Mouse (Mus musculus): ENCODE measurements around the gene Olfr1425. TPM values are rescaled to one million over a fixed set of nuclear protein-coding genes. Genes with fewer than 3 reads are reported as not detected.

Gene Olfr1425
- polyA plus RNA-seq, 1 experiment from 2014 or later = not detected

Other genes starting within 250 kb of the Olfr1425 start
- 0.21 and 0.38 TPM in 2 replicates for gene Olfr1417, start 238.5 kb downstream of the Olfr1425 start, polyA plus RNA-seq (2015; fragmentation: Nextera tagmentation; extraction: Ambion mirVana)
- not detected in 2 replicates for gene Olfr1418, start 216.7 kb downstream of the Olfr1425 start, polyA plus RNA-seq (2015; fragmentation: Nextera tagmentation; extraction: Ambion mirVana)
- gene Olfr1419, start 202.6 kb downstream of the Olfr1425 start, polyA plus RNA-seq (2015; fragmentation: Nextera tagmentation; extraction: Ambion mirVana) = not detected in 2 replicates
- gene Olfr1420, start 191.2 kb downstream of the Olfr1425 start, polyA plus RNA-seq (2015; fragmentation: Nextera tagmentation; extraction: Ambion mirVana) = 0.06 and 0.14 TPM in 2 replicates
- gene Patl1, start 165.3 kb downstream of the Olfr1425 start, polyA plus RNA-seq (2015; fragmentation: Nextera tagmentation; extraction: Ambion mirVana) = 15.8 and 18.5 TPM in 2 replicates
- 3.3 and 3.6 TPM in 2 replicates for gene Osbp, start 111.8 kb downstream of the Olfr1425 start, polyA plus RNA-seq (2015; fragmentation: Nextera tagmentation; extraction: Ambion mirVana)
- gene Olfr1423, start 36.4 kb downstream of the Olfr1425 start, polyA plus RNA-seq (2015; fragmentation: Nextera tagmentation; extraction: Ambion mirVana) = not detected in 2 replicates
- gene Olfr1424, start 15.0 kb downstream of the Olfr1425 start, polyA plus RNA-seq (2015; fragmentation: Nextera tagmentation; extraction: Ambion mirVana) = not detected in 2 replicates
- gene Olfr1426, start 14.3 kb upstream of the Olfr1425 start, polyA plus RNA-seq (2015; fragmentation: Nextera tagmentation; extraction: Ambion mirVana) = not detected in 2 replicates
- gene Olfr1427, start 25.6 kb upstream of the Olfr1425 start, polyA plus RNA-seq (2015; fragmentation: Nextera tagmentation; extraction: Ambion mirVana) = not detected in 2 replicates
- not detected in 2 replicates for gene Olfr1428, start 38.2 kb upstream of the Olfr1425 start, polyA plus RNA-seq (2015; fragmentation: Nextera tagmentation; extraction: Ambion mirVana)
- gene Olfr76, start 45.5 kb upstream of the Olfr1425 start, polyA plus RNA-seq (2015; fragmentation: Nextera tagmentation; extraction: Ambion mirVana) = not detected in 2 replicates
- gene Olfr1555-ps1, start 92.4 kb upstream of the Olfr1425 start, polyA plus RNA-seq (2015; fragmentation: Nextera tagmentation; extraction: Ambion mirVana) = not detected in 2 replicates
- 0.08 TPM in 1 of 2 replicates, not detected in the other for gene Olfr1431, start 122.9 kb upstream of the Olfr1425 start, polyA plus RNA-seq (2015; fragmentation: Nextera tagmentation; extraction: Ambion mirVana)
- gene Olfr1432, start 154.9 kb upstream of the Olfr1425 start, polyA plus RNA-seq (2015; fragmentation: Nextera tagmentation; extraction: Ambion mirVana) = not detected in 2 replicates
- gene Olfr262, start 163.9 kb upstream of the Olfr1425 start, polyA plus RNA-seq (2015; fragmentation: Nextera tagmentation; extraction: Ambion mirVana) = not detected in 2 replicates
- gene Olfr235, start 183.3 kb upstream of the Olfr1425 start, polyA plus RNA-seq (2015; fragmentation: Nextera tagmentation; extraction: Ambion mirVana) = 0.09 TPM in 1 of 2 replicates, not detected in the other
- gene Olfr1434, start 202.1 kb upstream of the Olfr1425 start, polyA plus RNA-seq (2015; fragmentation: Nextera tagmentation; extraction: Ambion mirVana) = not detected in 2 replicates
- not detected in 2 replicates for gene Olfr1436, start 221.4 kb upstream of the Olfr1425 start, polyA plus RNA-seq (2015; fragmentation: Nextera tagmentation; extraction: Ambion mirVana)
- not detected in 2 replicates for gene Olfr1437, start 247.4 kb upstream of the Olfr1425 start, polyA plus RNA-seq (2015; fragmentation: Nextera tagmentation; extraction: Ambion mirVana)

Data from midbrain, embryonic 16.5 days (tissue).